Mouse (Mus musculus): ENCODE measurements around the gene Pard3. TPM values are rescaled to one million over a fixed set of nuclear protein-coding genes. Genes with fewer than 3 reads are reported as not detected.

Pard3 gene
- total RNA-seq, 2 experiments from 2014 or later: 54.0 to 58.1 TPM

GRCm38 (mm10) chr8:127222361-127222760 is 158.7 kb downstream of the Pard3 start:
- DNase-seq (ENCODE audit: low spot score in 2 of 2): no peak

GRCm38 (mm10) chr8:127226996-127227395 is 163.3 kb downstream of the Pard3 start:
- no peak for DNase-seq (ENCODE audit: low spot score in 2 of 2)

- no peak for DNase-seq (ENCODE audit: low spot score in 2 of 2)
Observed at GRCm38 (mm10) chr8:127227407-127227806, 163.7 kb downstream of the Pard3 start.

- DNase-seq (ENCODE audit: low spot score in 2 of 2): no peak
Observed at GRCm38 (mm10) chr8:127229325-127230232, 165.9 kb downstream of the Pard3 start.

GRCm38 (mm10) chr8:127230233-127230595 is 166.5 kb downstream of the Pard3 start:
- no peak for DNase-seq (ENCODE audit: low spot score in 2 of 2)

- DNase-seq (ENCODE audit: low spot score in 2 of 2): no peak
Observed at GRCm38 (mm10) chr8:127243351-127243750, 179.7 kb downstream of the Pard3 start.

- DNase-seq (ENCODE audit: low spot score in 2 of 2): no peak
Observed at GRCm38 (mm10) chr8:127243841-127244240, 180.1 kb downstream of the Pard3 start.

GRCm38 (mm10) chr8:127250746-127251145 is 187.1 kb downstream of the Pard3 start:
- no peak for DNase-seq (ENCODE audit: low spot score in 2 of 2)

- no peak for DNase-seq (ENCODE audit: low spot score in 2 of 2)
Observed at GRCm38 (mm10) chr8:127251476-127251875, 187.8 kb downstream of the Pard3 start.

GRCm38 (mm10) chr8:127251985-127252384 is 188.3 kb downstream of the Pard3 start:
- no peak for DNase-seq (ENCODE audit: low spot score in 2 of 2)

- no peak for DNase-seq (ENCODE audit: low spot score in 2 of 2)
Observed at GRCm38 (mm10) chr8:127254625-127255024, 190.9 kb downstream of the Pard3 start.

GRCm38 (mm10) chr8:127257086-127257485 is 193.4 kb downstream of the Pard3 start:
- no peak for DNase-seq (ENCODE audit: low spot score in 2 of 2)

- DNase-seq (ENCODE audit: low spot score in 2 of 2): no peak
Observed at GRCm38 (mm10) chr8:127261051-127261450, 197.4 kb downstream of the Pard3 start.

GRCm38 (mm10) chr8:127262026-127262425 is 198.3 kb downstream of the Pard3 start:
- no peak for DNase-seq (ENCODE audit: low spot score in 2 of 2)

- no peak for DNase-seq (ENCODE audit: low spot score in 2 of 2)
Observed at GRCm38 (mm10) chr8:127262436-127262835, 198.7 kb downstream of the Pard3 start.

GRCm38 (mm10) chr8:127262926-127263325 is 199.2 kb downstream of the Pard3 start:
- DNase-seq (ENCODE audit: low spot score in 2 of 2): no peak

- DNase-seq (ENCODE audit: low spot score in 2 of 2): no peak
Observed at GRCm38 (mm10) chr8:127263457-127263856, 199.8 kb downstream of the Pard3 start.

GRCm38 (mm10) chr8:127264691-127265470 is 201.2 kb downstream of the Pard3 start:
- no peak for DNase-seq (ENCODE audit: low spot score in 2 of 2)

GRCm38 (mm10) chr8:127266777-127267176 is 203.1 kb downstream of the Pard3 start:
- no peak for DNase-seq (ENCODE audit: low spot score in 2 of 2)

GRCm38 (mm10) chr8:127268239-127269024 is 204.7 kb downstream of the Pard3 start:
- DNase-seq (ENCODE audit: low spot score in 2 of 2): no peak

- no peak for DNase-seq (ENCODE audit: low spot score in 2 of 2)
Observed at GRCm38 (mm10) chr8:127269082-127269747, 205.5 kb downstream of the Pard3 start.

Data from adrenal gland, postnatal 4 days (tissue).